Mouse (Mus musculus) adrenal gland, adult (tissue): ENCODE data around the gene Ehbp1.

Experiments used
- DNase-seq, 2 experiments: peaks; one replicate each; pipeline ENCODE4 v3.0.0; 2022 to 2023; ENCODE audit warnings: low spot score in 1 of 2; ENCODE audit not compliant: inconsistent age in 2 of 2

Gene Ehbp1

DNA sequence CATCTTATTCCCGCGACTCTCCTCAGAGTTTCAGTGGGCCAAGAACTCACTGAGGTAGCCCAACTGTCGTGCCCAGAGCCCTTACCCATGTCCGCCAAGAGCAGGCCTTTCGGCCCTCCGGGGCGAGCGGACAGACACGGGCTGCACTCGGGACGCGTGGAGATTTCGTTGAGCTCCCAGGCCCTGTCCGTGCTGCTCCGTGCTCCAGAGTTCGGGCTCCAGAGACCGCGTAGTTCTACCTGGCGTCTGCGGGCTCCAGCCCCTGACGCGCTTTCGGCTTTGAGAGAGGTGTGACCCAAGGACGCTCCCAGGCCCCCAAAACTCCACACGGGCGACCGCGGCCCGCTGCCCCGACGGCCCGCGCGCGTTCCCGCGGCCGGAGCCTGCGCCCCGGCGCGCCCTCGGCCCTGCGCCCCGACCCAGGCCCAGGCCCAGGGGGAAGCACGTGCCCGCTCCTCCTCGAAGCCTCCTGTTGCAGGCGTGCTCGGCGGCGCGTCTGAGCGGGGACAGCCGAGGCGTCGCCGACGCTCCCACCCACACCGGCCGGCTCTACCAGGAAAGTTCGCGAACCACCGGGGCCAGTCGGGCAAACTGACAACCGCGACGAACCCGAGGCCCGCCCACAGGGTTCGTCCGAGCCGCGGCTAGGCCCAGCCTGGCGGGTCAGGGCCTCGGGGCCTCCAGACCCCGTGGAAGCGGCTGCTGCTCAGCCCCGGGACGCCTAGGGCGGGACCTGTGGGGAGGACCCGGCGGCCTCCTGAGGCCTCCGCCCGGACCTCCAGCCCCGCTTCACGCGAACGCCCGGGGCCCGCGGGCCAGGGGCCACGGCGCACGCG, 349.1 kb downstream of the Ehbp1 start:
- DNase-seq, result peak; percentile 7 to 28

GRCm38 (mm10) chr11:21988398-21988946, 353.6 kb downstream of the Ehbp1 start:
- DNase-seq, result no peak

DNA sequence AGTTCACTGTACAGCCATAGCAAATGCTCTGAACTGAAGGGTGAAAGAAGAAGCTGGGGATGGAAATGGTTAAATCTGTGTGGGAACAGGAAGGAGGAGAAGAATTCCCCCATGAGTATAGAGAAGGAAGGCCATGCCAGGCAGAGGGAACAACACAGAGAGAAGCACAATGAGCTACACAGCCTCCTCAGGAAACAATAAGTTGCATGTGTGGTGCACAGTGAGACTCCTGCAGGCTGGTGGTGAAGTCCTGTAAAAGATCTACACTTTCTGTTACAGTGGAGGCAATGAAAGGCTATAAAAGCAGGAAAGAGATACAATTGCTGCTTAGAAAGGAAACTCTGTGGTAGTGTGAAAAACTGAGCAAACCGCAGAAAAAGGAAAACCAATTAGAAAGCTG, 357.0 kb downstream of the Ehbp1 start:
- no peak for DNase-seq

DNA sequence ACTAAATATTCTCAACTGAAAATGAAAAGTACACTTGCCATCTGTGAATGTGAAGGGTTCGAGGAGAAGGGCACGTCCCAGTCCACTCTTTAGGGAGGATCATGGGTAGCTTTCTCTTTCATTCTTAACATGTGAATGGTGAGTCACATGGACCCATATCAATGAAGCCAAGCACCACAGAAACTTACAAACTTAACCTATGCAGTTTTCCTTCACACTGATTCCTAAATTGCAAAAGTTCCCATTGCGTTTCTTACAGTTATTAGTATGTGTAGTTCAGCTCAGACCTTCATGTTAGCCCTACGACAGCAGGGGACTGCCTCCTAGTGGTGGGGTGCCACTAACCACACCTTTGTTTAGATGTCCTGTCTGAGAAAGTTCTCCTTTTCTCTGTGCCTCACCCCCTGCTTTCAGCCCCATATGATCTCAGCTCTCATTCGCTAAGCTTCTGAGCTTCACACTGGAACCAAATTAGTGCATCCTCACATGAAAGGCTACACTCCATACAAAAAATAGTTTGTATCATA, 368.0 kb downstream of the Ehbp1 start:
- peak in 1 of 2 experiments; percentile 20 for DNase-seq

DNA sequence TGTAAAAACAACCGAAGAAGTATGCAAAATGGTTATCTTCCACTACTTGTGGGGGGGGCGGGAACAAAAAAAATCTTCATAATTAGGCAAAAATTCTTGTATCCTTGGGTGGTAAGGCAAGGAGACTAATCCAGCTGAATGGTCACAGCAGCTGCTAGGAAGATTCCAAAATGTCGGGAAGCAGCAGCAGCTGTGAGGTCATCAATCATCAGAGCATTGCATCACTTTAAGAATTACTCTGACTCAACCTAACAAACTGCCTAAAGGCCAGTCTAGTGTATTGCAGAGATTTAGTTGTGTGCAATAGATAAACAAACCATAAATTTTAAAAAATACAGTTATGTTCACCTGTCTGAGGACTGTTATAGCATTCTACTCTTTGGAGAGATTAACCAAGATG, 368.5 kb downstream of the Ehbp1 start:
- DNase-seq, result peak in 1 of 2 experiments; percentile 65

DNA sequence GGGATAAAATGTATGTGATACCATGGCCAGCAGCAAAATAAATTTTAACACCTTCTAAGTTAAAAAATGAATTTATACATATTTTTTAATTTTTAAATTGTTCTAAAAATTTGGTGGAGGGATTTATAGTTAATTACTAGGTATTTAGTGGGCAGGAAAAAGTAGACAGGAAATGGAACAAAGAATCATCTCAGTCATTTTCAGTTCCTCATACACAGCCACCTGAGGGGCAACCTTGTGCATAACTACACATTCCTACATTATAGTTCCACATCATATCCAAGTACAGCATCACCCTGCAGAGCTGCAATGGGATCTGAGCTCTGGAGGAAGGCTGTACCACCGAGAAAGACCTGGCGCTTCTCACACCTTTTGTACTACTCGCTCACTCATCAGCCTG, 373.2 kb downstream of the Ehbp1 start:
- no peak for DNase-seq
